Mouse (Mus musculus): ENCODE measurements at regions not wholly inside any gene's neighbourhood (a gene's known extent, or its start where the extent isn't known, plus 50 kb on each side); places are given as distances from the start of the nearest gene placed in this dataset.

DNA sequence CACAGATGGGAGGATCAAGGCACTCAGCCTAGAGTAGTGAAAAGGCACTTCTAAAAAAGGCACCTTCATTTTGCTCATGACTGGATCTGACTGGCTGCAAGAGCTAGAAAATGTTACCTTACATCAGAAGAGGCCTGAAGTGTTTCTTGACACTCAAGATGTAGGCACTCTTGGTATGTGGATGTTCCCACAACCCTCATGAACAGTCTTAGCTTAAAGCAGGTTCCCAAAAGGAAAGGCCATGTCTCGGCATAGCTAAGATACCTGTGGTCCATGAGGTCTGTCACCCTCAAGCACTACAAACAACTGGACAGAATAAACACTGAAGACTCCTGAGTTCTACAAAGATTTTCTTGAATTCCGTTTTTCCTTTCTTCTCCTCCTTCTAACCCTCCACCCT, 619.5 kb downstream of the Ipo11 start:
- TF ChIP-seq CTCF (IDR thresholded peaks at IDR 0.05): no peak
- TF ChIP-seq EP300 (IDR thresholded peaks at IDR 0.05): no peak
